Mouse (Mus musculus) left cerebral cortex, adult 11 months (tissue): ENCODE results near the gene Nos2.

ENCODE experiments used
- DNase-seq: peaks from one replicate; pipeline ENCODE4 v3.0.0; 2022; ENCODE audit warnings: low spot score

Gene Nos2

GRCm38 (mm10) chr11:78920411-78920939, at the start of gene Nos2:
Gene Nos2 (plus strand): TSS chr11:78920787.
- no peak for DNase-seq

- DNase-seq, result no peak
These were observed 49.7 kb upstream of the Nos2 start for GRCm38 (mm10) chr11:78870891-78871290.

- DNase-seq, result no peak
These were observed 47.8 kb upstream of the Nos2 start for GRCm38 (mm10) chr11:78872782-78873181.

DNA sequence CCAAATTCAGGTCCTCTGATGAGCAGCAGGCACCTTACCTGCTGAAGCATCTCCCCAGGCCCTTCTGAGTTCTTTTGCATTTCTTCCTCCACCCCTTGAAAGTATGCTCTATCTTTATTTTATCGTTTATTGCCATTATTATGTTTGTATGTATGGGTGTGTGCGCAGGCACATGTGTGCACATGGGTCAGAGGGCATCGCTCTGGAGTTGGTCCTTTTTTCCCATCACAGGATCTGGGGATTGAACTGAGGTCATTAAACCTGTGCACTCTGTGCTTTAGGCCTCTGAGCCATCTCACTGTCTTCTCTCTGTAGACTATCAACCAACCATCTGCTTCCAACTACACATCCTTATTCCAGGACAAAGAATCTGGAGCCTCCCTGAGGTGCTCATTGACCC, 40.9 kb upstream of the Nos2 start:
- DNase-seq, result no peak

GRCm38 (mm10) chr11:78886693-78887092, 33.9 kb upstream of the Nos2 start:
- DNase-seq, result no peak

- peak; percentile 79 for DNase-seq
These were observed 33.2 kb upstream of the Nos2 start for GRCm38 (mm10) chr11:78887102-78887971.

GRCm38 (mm10) chr11:78889156-78889555, 31.4 kb upstream of the Nos2 start:
- no peak for DNase-seq

DNA sequence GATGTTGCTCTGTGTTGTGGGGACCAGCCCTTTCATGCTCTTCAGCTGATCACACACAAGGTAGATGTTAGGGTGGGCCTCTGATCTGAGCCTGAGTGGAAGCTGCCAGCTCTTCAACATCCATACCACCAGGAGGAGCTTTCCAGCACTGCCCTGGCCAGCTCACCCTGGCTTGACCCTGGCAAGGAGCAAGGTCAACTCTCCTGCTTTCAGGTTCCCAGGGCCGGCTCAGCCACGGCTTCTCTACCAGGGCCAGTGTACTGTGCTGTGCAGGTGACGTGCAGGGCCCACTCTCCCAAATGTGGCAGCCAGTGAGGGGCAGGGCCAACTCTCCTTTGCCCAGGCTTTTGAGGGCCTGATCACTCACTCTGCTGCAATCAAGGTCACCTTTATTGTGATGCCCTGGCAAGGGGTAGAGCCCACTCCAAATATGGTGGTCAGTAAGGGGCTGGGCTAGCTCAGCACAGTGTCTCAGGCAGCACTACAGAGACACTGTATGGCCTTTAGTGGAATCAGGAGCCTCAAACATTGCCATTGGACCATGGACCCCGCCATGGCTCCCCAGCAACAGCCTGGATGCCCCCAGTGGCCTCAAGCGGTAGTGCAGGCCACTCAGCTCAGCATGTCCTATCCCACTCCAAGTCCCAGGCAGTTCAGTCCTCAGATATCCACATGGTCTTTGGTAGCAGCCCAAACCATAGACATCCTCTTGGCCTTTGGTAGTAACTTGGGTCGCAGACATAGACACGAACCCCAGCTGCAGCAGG, 24.0 kb upstream of the Nos2 start:
- DNase-seq, result no peak

GRCm38 (mm10) chr11:78915473-78915872, 5.1 kb upstream of the Nos2 start:
- DNase-seq, result no peak

DNA sequence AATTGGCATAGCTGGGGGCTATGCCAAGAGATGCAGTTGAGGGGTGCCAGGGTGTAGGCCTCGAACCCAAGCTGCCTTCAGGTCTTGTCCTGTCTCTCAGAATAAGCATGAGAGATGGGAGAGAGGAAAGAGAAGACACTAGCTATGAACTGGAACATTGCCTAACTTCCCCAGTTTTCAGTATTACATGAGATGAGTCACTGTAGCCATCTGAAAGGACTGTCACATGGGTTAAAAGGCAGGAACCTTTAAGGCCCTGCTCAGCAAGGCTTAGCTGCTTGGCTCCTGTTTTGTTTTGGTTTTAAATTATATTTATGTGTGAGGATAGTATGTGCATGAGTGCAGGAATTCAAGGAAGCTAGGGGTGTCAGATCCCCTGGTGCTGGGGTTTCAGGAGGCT, 4.2 kb upstream of the Nos2 start:
- DNase-seq, result no peak

- no peak for DNase-seq
These were observed 842 bp upstream of the Nos2 start for GRCm38 (mm10) chr11:78919745-78920144.

GRCm38 (mm10) chr11:78922678-78923407, 2.3 kb downstream of the Nos2 start:
- DNase-seq, result peak; percentile 18

- no peak for DNase-seq
These were observed 3.5 kb downstream of the Nos2 start for GRCm38 (mm10) chr11:78924111-78924510.

DNA sequence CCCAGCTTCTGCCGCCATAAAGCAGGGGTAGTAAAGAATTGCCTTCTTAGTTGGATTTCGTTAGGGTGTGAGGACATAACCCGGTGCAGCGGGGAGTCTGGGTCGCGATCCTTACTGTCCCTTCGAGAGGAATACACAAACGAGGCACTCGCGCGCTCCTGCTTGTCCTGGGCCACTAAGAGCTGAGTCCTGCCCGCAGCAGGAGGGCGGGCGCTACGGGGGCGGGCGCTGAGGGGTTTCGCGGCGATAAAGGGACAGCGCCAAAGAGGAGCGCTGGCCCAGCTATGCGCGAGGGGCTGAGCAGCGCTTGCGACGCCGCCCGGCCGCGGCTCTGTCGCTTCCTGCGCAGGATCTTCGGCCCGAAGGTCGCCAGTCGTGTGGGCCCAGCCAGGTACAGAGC, 4.3 kb downstream of the Nos2 start:
- DNase-seq, result no peak

- no peak for DNase-seq
These were observed 8.8 kb downstream of the Nos2 start for GRCm38 (mm10) chr11:78929345-78929744.

DNA sequence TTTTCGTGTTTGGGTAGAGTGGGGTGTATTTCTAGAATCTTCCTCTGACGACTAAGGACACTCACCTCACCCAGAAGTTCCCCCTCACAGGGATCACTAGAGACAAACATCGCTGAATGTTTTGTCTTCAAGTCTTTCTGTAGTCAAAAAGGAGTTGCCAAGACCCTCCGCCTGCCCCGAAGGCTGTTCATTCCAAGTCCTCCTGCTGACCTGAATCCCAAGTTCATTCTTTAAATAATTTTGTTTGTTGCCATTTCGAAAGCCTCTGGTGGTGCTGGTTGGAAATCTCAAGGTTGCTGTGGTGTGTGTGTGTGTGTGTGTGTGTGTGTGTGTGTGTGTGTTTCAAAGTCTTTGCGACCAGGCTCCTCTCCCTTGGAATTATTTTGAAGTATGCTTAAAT, 13.7 kb downstream of the Nos2 start:
- DNase-seq, result no peak

DNA sequence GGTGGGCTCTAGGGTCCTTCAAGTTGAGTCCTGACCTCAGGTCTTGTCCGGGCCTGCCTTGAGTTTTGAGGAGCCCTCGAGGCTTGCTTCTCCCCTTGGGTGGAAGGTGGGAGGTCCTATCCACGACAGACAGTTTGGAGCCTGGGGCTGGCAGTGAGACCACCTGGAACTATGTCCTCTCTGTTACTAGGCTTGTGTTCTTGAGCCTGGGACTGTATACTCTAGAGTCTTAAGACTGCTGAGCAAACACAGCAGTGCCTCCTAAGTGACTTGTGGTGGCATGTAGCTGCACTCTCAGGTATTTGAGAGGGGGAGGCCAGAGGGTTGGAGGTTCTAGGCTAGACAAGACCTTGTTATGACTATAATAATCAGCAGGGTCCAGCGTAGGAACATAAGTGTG, 14.1 kb downstream of the Nos2 start:
- DNase-seq, result no peak

DNA sequence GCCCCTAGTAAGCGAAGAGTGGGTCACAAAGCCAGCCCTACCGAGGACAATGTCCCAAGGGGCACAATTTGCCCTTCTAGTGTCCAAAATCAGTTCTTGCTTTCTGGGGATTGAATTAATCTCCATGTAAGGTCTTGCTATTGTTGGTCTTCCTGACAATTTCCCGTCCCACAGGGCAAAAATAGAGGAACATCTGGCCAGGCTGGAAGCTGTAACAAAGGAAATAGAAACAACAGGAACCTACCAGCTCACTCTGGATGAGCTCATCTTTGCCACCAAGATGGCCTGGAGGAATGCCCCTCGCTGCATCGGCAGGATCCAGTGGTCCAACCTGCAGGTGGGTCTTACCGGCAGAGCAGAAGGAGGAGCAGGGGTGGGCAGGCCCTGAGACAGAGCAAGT, 14.6 kb downstream of the Nos2 start:
- no peak for DNase-seq

GRCm38 (mm10) chr11:78943083-78943482, 22.5 kb downstream of the Nos2 start:
- DNase-seq, result no peak

GRCm38 (mm10) chr11:78950365-78950764, 29.8 kb downstream of the Nos2 start:
- DNase-seq, result no peak

- no peak for DNase-seq
These were observed 31.9 kb downstream of the Nos2 start for GRCm38 (mm10) chr11:78952467-78952866.

DNA sequence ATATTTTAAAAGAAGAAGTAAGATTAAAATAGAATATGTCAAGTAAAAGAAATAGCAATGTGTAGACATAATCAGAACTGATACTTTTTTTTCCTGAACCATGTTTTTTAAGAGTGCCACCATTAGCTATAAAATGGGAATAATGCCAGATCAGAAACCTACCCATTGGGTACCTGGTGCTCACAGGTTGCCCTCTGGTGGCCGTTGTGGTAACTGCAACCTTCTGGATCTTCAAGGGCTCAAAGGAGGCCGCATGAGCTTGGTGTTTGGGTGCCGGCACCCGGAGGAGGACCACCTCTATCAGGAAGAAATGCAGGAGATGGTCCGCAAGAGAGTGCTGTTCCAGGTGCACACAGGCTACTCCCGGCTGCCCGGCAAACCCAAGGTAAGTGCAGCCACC, 35.7 kb downstream of the Nos2 start:
- peak; percentile 68 for DNase-seq
